Mouse (Mus musculus): Measurements from ENCODE around the gene Far2.

GRCm38 (mm10) chr6:148073599-148073998, 26.5 kb downstream of the Far2 start:
- no peak for TF ChIP-seq POLR2A (IDR thresholded peaks at IDR 0.05; ENCODE audit: low read depth, low read length)
- no peak for TF ChIP-seq CTCF (IDR thresholded peaks at IDR 0.05; ENCODE audit: borderline replicate concordance, insufficient read depth, low read length)
